Mouse (Mus musculus) kidney, adult 2 months (tissue): Measurements from ENCODE around the gene Rexo1. TPM values are rescaled to one million over a fixed set of nuclear protein-coding genes. Genes with fewer than 3 reads are reported as not detected.
A peak's percentile ranks its signal among the peaks of the same experiment; 100 is the strongest.

ENCODE experiments used
- DNase-seq: peaks from one replicate; pipeline ENCODE4 v3.0.0; 2021
- H3K27ac ChIP-seq: fragments of 200-500 bp; 2 replicates; pipeline ENCODE4 v1.5.1; 2012; ENCODE audit warnings: low read depth, low read length, control low read depth, inconsistent platforms; ENCODE audit not compliant: insufficient read depth
- H3K27me3 ChIP-seq: fragments of 200-500 bp; replicated peaks from 2 replicates; pipeline ENCODE4 v1.6.1; 2012; ENCODE audit warnings: mild to moderate bottlenecking, moderate library complexity, low read length, inconsistent platforms; ENCODE audit not compliant: control insufficient read depth, insufficient read depth
- H3K36me3 ChIP-seq: fragments of 200-500 bp; 2 replicates; pipeline ENCODE4 v1.6.1; 2012; ENCODE audit warnings: mild to moderate bottlenecking, moderate library complexity, low read length, inconsistent platforms; ENCODE audit not compliant: control insufficient read depth, insufficient read depth
- H3K4me1 ChIP-seq: fragments of 200-500 bp; 2 replicates; pipeline ENCODE4 v1.6.1; 2011; ENCODE audit warnings: low read length; ENCODE audit not compliant: control insufficient read depth, insufficient read depth
- H3K4me3 ChIP-seq: fragments of 200-500 bp; 2 replicates; pipeline ENCODE4 v1.5.1; 2011; ENCODE audit warnings: mild to moderate bottlenecking, low read depth, low read length, control low read depth; ENCODE audit not compliant: insufficient read depth
- CTCF ChIP-seq: fragments of 200-500 bp; conservative IDR thresholded peaks from 2 replicates; pipeline ENCODE4 v1.5.1; 2011; ENCODE audit warnings: low read depth, mild to moderate bottlenecking, control low read depth, low read length, moderate library complexity, mixed read lengths; ENCODE audit not compliant: insufficient read depth, insufficient read length
- POLR2A ChIP-seq: fragments of 200-500 bp; IDR thresholded peaks from one replicate; pipeline ENCODE4 v1.6.1; 2011; ENCODE audit warnings: low read depth, low read length, control low read depth
- WGBS: fragments of 180-500 bp; shearing (Covaris S2); methylation state at CpG from one replicate; pipeline ENCODE4 v1.1.7; 2018; 5-methylcytosine and 5-hydroxymethylcytosine counted together
- polyA plus RNA-seq: library from polyadenylated mRNA; depleted of rRNA; stranded (reverse); fragments of >200 nt; gene quantifications from 2 replicates; pipeline ENCODE4 v1.2.3, GENCODE M21; 2012

The Rexo1 gene
- polyA plus RNA-seq, 1 experiment: 28.7 TPM

DNA sequence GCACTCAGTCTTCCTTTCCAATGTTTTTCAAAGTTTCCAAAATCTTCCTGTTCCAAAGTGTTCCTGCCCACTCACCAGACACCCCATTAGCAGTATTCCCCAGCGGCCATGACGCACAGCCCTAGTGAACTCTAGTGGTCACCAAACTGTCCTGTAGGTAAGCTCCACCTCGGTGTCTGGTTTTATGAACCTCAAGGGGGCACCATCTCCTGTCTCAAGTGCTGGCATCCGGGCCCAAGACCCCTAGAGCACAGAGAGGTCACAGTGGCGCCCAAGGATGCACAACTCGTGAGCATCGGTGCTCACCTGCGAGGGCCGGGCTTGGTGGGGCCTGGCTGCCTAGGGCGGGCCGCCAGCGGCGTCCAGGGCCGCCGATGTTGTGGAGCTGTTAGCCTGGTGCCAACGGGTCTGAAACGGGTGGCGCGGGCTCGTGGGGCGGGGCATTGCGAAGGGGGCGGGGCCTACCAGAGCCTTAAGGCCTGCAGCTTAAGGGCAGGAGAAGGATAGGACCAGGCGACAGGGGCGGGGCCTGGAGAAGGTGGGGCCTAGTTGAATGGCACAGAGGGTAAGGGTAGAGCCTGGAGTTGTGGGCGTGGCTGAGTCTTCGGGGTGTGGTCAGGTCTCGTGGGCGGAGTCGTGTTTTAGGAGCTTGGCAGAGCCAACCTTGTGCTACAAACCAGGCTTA lies 22.5 kb downstream of the Rexo1 start, which contains the start of gene Atp8b3:
TSS of gene Atp8b3 (minus strand) at position 415 of the 685 bp plus-strand sequence.
- 5% methylated on average over 30 of the region's 30 CpGs for WGBS
- no peak within 1 kb of the TSS for H3K4me3 ChIP-seq
- peaks cover 2% of the 10 kb centered on the region; the same call in 1 of the 2 replicates for H3K36me3 ChIP-seq
- H3K4me1 ChIP-seq: no peaks in the 10 kb centered on the region; the same call in 1 of the 2 replicates
- no peaks in the 10 kb centered on the region for H3K27me3 ChIP-seq
- DNase-seq: peak; percentile 90
- no peak for TF ChIP-seq POLR2A
- TF ChIP-seq CTCF: 0 out of 2 replicates have a peak, but pooled peaks have one; percentile 18
- no peak within 1 kb of the TSS for H3K27ac ChIP-seq

- Histone ChIP-seq H3K27ac (no peak overlapping the region), H3K4me1 (no peaks in the 10 kb centered on the region; the same call in 1 of the 2 replicates), H3K36me3 (peaks cover 2% of the 10 kb centered on the region; the same call in 1 of the 2 replicates), H3K4me3 (no peak overlapping the region), H3K27me3 (no peaks in the 10 kb centered on the region)
- TF ChIP-seq CTCF (no peak), POLR2A (no peak)
- WGBS: 51% methylated on average over 5 of the region's 5 CpGs
- DNase-seq: peak; percentile 31
Measured at GRCm38 (mm10) chr10:80538180-80538579, 23.2 kb downstream of the Rexo1 start.

GRCm38 (mm10) chr10:80535711-80536110 lies 25.6 kb downstream of the Rexo1 start:
- TF ChIP-seq CTCF: no peak
- no peak for TF ChIP-seq POLR2A
- DNase-seq: no peak
- Histone ChIP-seq H3K4me1 (no peaks in the 10 kb centered on the region; the same call in 1 of the 2 replicates), H3K4me3 (no peak overlapping the region), H3K27ac (no peak overlapping the region), H3K27me3 (no peaks in the 10 kb centered on the region), H3K36me3 (no peaks in the 10 kb centered on the region)
- 26% methylated on average over 13 of the region's 13 CpGs for WGBS

DNA sequence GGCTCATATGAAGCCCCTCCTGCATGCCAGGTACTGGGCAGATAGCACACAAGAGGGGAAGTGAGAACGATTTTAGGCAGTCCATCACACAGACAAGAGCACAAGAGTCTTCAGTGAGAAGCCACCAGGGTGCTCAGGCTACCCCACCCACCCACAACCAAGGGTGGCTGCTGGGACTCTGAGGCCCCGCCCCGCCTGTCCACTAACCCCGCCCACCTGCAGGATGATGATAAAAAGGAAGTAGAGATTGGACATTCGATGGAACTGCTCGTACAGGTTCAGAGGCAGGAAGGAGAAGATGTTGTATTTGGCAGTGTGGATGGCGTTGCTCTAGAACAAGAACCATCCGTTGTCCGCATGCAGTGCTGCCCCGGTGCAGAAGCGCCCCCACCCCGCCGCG lies 26.3 kb downstream of the Rexo1 start:
- 17% methylated on average over 14 of the region's 14 CpGs for WGBS
- Histone ChIP-seq H3K4me1 (no peaks in the 10 kb centered on the region; the same call in 1 of the 2 replicates), H3K27me3 (no peaks in the 10 kb centered on the region), H3K36me3 (no peaks in the 10 kb centered on the region), H3K4me3 (no peak overlapping the region), H3K27ac (no peak overlapping the region)
- TF ChIP-seq CTCF: no peak
- TF ChIP-seq POLR2A: no peak
- no peak for DNase-seq

DNA sequence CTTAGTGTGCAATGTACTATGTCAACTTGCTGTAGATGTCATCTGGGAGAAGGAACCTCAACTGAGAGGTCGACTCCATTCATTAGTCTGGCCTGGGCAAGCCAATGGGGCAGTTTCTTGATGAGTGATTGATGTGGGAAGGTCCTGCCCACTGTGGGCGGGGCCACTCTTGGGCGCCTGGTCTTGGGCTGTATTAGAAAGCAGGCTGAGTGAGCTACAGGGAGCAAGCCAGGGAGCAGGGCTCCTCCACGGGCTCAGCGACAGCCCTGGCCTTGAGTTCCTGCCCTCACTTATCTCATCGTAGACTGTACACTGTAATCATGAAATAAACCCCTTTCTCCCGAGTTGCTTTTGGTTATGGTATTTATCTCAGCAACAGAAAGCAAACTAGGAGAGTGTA lies 27.7 kb downstream of the Rexo1 start:
- WGBS: 28% methylated on average over 7 of the region's 7 CpGs
- Histone ChIP-seq H3K27ac (no peak overlapping the region), H3K36me3 (no peaks in the 10 kb centered on the region), H3K4me1 (no peaks in the 10 kb centered on the region; the same call in 1 of the 2 replicates), H3K4me3 (no peak overlapping the region), H3K27me3 (no peaks in the 10 kb centered on the region)
- TF ChIP-seq CTCF (no peak), POLR2A (no peak)
- no peak for DNase-seq

DNA sequence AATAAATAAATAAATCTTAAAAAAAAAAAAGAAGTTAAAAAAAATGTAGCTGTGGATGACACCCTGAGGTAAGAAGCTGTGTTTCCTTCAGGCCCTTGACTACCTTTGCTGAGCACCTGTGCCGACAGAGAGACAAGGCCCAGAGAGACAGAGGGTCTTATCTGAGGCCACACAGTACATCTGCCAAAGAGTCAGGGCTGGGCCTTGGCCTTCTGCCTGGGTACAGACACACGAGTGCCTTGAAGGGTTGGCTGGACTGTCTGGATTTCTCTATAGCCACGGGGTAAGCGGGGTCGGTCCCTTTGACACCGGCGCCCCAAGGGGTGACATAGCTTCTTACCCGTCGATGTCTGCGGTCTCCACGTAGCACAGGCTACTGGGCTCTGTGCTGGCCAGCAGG lies 28.6 kb downstream of the Rexo1 start:
- Histone ChIP-seq H3K27ac (no peak overlapping the region), H3K27me3 (no peaks in the 10 kb centered on the region), H3K4me3 (no peak overlapping the region), H3K4me1 (no peaks in the 10 kb centered on the region), H3K36me3 (no peaks in the 10 kb centered on the region)
- DNase-seq: no peak
- TF ChIP-seq CTCF: no peak
- no peak for TF ChIP-seq POLR2A
- WGBS: 88% methylated on average over 11 of the region's 11 CpGs

- H3K4me3 ChIP-seq: no peak overlapping the region
- no peaks in the 10 kb centered on the region for H3K4me1 ChIP-seq
- no peaks in the 10 kb centered on the region for H3K27me3 ChIP-seq
- DNase-seq: no peak
- WGBS: 41% methylated on average over 9 of the region's 9 CpGs
- TF ChIP-seq POLR2A (no peak), CTCF (no peak)
- H3K27ac ChIP-seq: no peak overlapping the region
- no peaks in the 10 kb centered on the region for H3K36me3 ChIP-seq
Measured at GRCm38 (mm10) chr10:80526172-80526571, 35.2 kb downstream of the Rexo1 start.
